Mouse (Mus musculus) small intestine, adult 2 months (tissue): ENCODE results near the gene Cog4. TPM values are rescaled to one million over a fixed set of nuclear protein-coding genes. Genes with fewer than 3 reads are reported as not detected.
A peak's percentile ranks its signal among the peaks of the same experiment; 100 is the strongest.
"Not testable (repeated sequence)": the region's sequence is repeated elsewhere in the genome, so short reads cannot be mapped to it uniquely, and the experiment has no call there.

Experiments
- H3K27ac ChIP-seq: fragments of 200-500 bp; 2 replicates; pipeline ENCODE4 v1.5.1; 2012; ENCODE audit warnings: low read depth, low read length, control low read depth, inconsistent platforms; ENCODE audit not compliant: insufficient read depth
- H3K27me3 ChIP-seq: fragments of 200-500 bp; 2 replicates; pipeline ENCODE4 v1.6.1; 2012; ENCODE audit warnings: mild to moderate bottlenecking, moderate library complexity, low read length, inconsistent platforms; ENCODE audit not compliant: control insufficient read depth, insufficient read depth
- H3K36me3 ChIP-seq: fragments of 200-500 bp; 2 replicates; pipeline ENCODE4 v1.6.1; 2012; ENCODE audit warnings: mild to moderate bottlenecking, low read length, control low read depth, inconsistent platforms; ENCODE audit not compliant: control insufficient read depth, insufficient read depth
- H3K4me1 ChIP-seq: fragments of 200-500 bp; 2 replicates; pipeline ENCODE4 v1.6.1; 2012; ENCODE audit warnings: low read length, inconsistent platforms, mixed read lengths; ENCODE audit not compliant: control insufficient read depth, insufficient read depth, insufficient read length
- H3K4me3 ChIP-seq: fragments of 200-500 bp; 2 replicates; pipeline ENCODE4 v1.5.1; 2012; ENCODE audit warnings: low read depth, mild to moderate bottlenecking, control low read depth, inconsistent platforms, low read length, moderate library complexity
- CTCF ChIP-seq: fragments of 200-500 bp; IDR thresholded peaks from 2 replicates; pipeline ENCODE4 v1.5.1; 2012; ENCODE audit warnings: low read depth, mild to moderate bottlenecking, control low read depth, inconsistent platforms, low read length, moderate library complexity, mixed read lengths; ENCODE audit not compliant: insufficient replicate concordance, insufficient read length; ENCODE audit errors: extremely low read depth
- POLR2A ChIP-seq: fragments of 200-500 bp; IDR thresholded peaks from 2 replicates; pipeline ENCODE4 v1.6.1; 2012; ENCODE audit warnings: low read depth, mild to moderate bottlenecking, control low read depth, inconsistent platforms, low read length, moderate library complexity
- WGBS: fragments of 180-500 bp; shearing (Covaris S2); methylation state at CpG from one replicate; pipeline ENCODE4 v1.1.7; 2018; 5-methylcytosine and 5-hydroxymethylcytosine counted together
- polyA plus RNA-seq: library from polyadenylated mRNA; depleted of rRNA; stranded (reverse); fragments of >200 nt; gene quantifications from 2 replicates; pipeline ENCODE4 v1.2.3, GENCODE M21; 2012

The Cog4 gene
- polyA plus RNA-seq, 1 experiment, result 21.6 TPM

GRCm38 (mm10) chr8:110847645-110848495, 1.5 kb downstream of the Cog4 start:
- H3K27me3 ChIP-seq, result no peaks in the 10 kb centered on the region
- peaks cover 39% of the 10 kb centered on the region for H3K36me3 ChIP-seq
- TF ChIP-seq CTCF (no peak), POLR2A (no peak)
- no peaks in the 10 kb centered on the region; the same call in 1 of the 2 replicates for H3K4me1 ChIP-seq
- no peak overlapping the region for H3K4me3 ChIP-seq
- WGBS, result 35% methylated on average over 14 of the region's 14 CpGs
- H3K27ac ChIP-seq, result no peak overlapping the region; the same call in 1 of the 2 replicates

- Histone ChIP-seq H3K27me3 (no peaks in the 10 kb centered on the region), H3K27ac (no peak overlapping the region), H3K4me1 (no peaks in the 10 kb centered on the region; the same call in 1 of the 2 replicates), H3K36me3 (peaks cover 53% of the 10 kb centered on the region), H3K4me3 (no peak overlapping the region)
- no peak for TF ChIP-seq CTCF
- no peak for TF ChIP-seq POLR2A
- WGBS, result 87% methylated on average over 10 of the region's 10 CpGs
Measured at GRCm38 (mm10) chr8:110851186-110851585, 4.8 kb downstream of the Cog4 start.

GRCm38 (mm10) chr8:110856073-110856472, 9.7 kb downstream of the Cog4 start:
- 81% methylated on average over 4 of the region's 4 CpGs for WGBS
- not testable (repeated sequence) for H3K4me1 ChIP-seq, H3K4me3 ChIP-seq, H3K27ac ChIP-seq, H3K27me3 ChIP-seq
- H3K36me3 ChIP-seq, result peaks cover 79% of the 10 kb centered on the region

GRCm38 (mm10) chr8:110856760-110857461, 10.5 kb downstream of the Cog4 start:
- TF ChIP-seq CTCF (no peak), POLR2A (no peak)

GRCm38 (mm10) chr8:110859651-110860501, 13.5 kb downstream of the Cog4 start:
- Histone ChIP-seq H3K36me3 (peaks cover 70% of the 10 kb centered on the region), H3K4me3 (no peak overlapping the region), H3K4me1 (no peaks in the 10 kb centered on the region), H3K27me3 (no peaks in the 10 kb centered on the region), H3K27ac (no peak overlapping the region)
- WGBS, result 68% methylated on average over 7 of the region's 7 CpGs
- TF ChIP-seq CTCF (peak; percentile 46; the same call in 1 of the 2 replicates), POLR2A (no peak)

More at GRCm38 (mm10) chr8:110856760-110857461, 10.5 kb downstream of the Cog4 start:
- 73% methylated on average over 5 of the region's 5 CpGs for WGBS
- Histone ChIP-seq H3K27me3 (no peaks in the 10 kb centered on the region), H3K27ac (no peak overlapping the region), H3K4me3 (no peak overlapping the region), H3K4me1 (no peaks in the 10 kb centered on the region), H3K36me3 (peaks cover 73% of the 10 kb centered on the region)

- not testable (repeated sequence) for H3K4me3 ChIP-seq, H3K4me1 ChIP-seq, H3K27ac ChIP-seq, H3K27me3 ChIP-seq
- peaks cover 71% of the 10 kb centered on the region for H3K36me3 ChIP-seq
- 96% methylated on average over 7 of the region's 7 CpGs for WGBS
Measured at GRCm38 (mm10) chr8:110861347-110862025, 15.1 kb downstream of the Cog4 start.

- Histone ChIP-seq H3K4me1 (no peaks in the 10 kb centered on the region), H3K36me3 (peaks cover 66% of the 10 kb centered on the region), H3K27ac (no peak overlapping the region), H3K4me3 (no peak overlapping the region), H3K27me3 (no peaks in the 10 kb centered on the region)
- TF ChIP-seq POLR2A, result no peak
- TF ChIP-seq CTCF, result no peak
- 94% methylated on average over 2 of the region's 2 CpGs for WGBS
Measured at GRCm38 (mm10) chr8:110870501-110870900, 24.1 kb downstream of the Cog4 start.
